Mouse (Mus musculus) embryonic facial prominence, embryonic 14.5 days (tissue): ENCODE results near the gene Pfkfb1. TPM values are rescaled to one million over a fixed set of nuclear protein-coding genes. Genes with fewer than 3 reads are reported as not detected.

ENCODE experiments used
- ATAC-seq: fragments of 200-750 bp; cut with Nextera tagmentation; 2 replicates; pipeline ENCODE4 v1.8.0; 2017; ENCODE audit warnings: low read depth, moderate number of reproducible peaks, moderate TSS enrichment
- DNase-seq: peaks from one replicate; pipeline ENCODE4 v3.0.0-alpha.2; 2015; ENCODE audit warnings: low spot score
- H3K27ac ChIP-seq: fragments of 300-500 bp; sonication (generic); replicated peaks from 2 replicates; pipeline ENCODE4 v1.5.1; 2014; ENCODE audit warnings: low read depth, mild to moderate bottlenecking, low read length, moderate library complexity
- H3K27me3 ChIP-seq: fragments of 300-500 bp; sonication (generic); replicated peaks from 2 replicates; pipeline ENCODE4 v1.6.1; 2014; ENCODE audit warnings: low read length; ENCODE audit not compliant: control insufficient read depth, insufficient read depth
- H3K36me3 ChIP-seq: fragments of 300-500 bp; sonication (generic); 2 replicates; pipeline ENCODE4 v1.6.1; 2014; ENCODE audit warnings: low read length, mixed read lengths; ENCODE audit not compliant: control insufficient read depth, insufficient read depth
- H3K4me1 ChIP-seq: fragments of 300-500 bp; sonication (generic); 2 replicates; pipeline ENCODE4 v1.6.1; 2014; ENCODE audit warnings: antibody characterized with exemption, low read length; ENCODE audit not compliant: control insufficient read depth, insufficient read depth
- H3K4me2 ChIP-seq: fragments of 300-500 bp; sonication (generic); 2 replicates; pipeline ENCODE4 v1.6.1; 2014; ENCODE audit warnings: low read depth, mild to moderate bottlenecking, low read length, moderate library complexity, mixed read lengths
- H3K4me3 ChIP-seq: fragments of 300-500 bp; sonication (generic); 2 replicates; pipeline ENCODE4 v1.5.1; 2014; ENCODE audit warnings: low read depth, mild to moderate bottlenecking, low read length
- H3K9ac ChIP-seq: fragments of 300-500 bp; sonication (generic); 2 replicates; pipeline ENCODE4 v1.6.1; 2014; ENCODE audit warnings: low read depth, mild to moderate bottlenecking, low read length, moderate library complexity, mixed read lengths
- H3K9me3 ChIP-seq: fragments of 300-500 bp; sonication (generic); 2 replicates; pipeline ENCODE4 v1.6.1; 2016; ENCODE audit warnings: low read length; ENCODE audit not compliant: control insufficient read depth
- WGBS: fragments of 180-500 bp; shearing (Covaris S2); extraction: QIAGEN DNeasy Blood & Tissue Kit; methylation state at CpG from one replicate; pipeline ENCODE4 v1.1.7; 2014; 5-methylcytosine and 5-hydroxymethylcytosine counted together
- polyA plus RNA-seq: library from polyadenylated mRNA; unstranded; fragments of >200 nt; fragmentation: Nextera tagmentation; extraction: Ambion mirVana; gene quantifications from 2 replicates; pipeline ENCODE4 v1.2.1, GENCODE M21; 2014

The Pfkfb1 gene
- polyA plus RNA-seq: 5.0 and 5.4 TPM in 2 replicates

- WGBS: 20% methylated on average over 30 of the region's 35 CpGs
- Histone ChIP-seq H3K4me2 (peak within 1 kb of the TSS; percentile 54), H3K27me3 (peaks cover 3% of the 10 kb centered on the region; the same call in 1 of the 2 replicates), H3K4me3 (peak within 1 kb of the TSS; percentile 52), H3K9me3 (no peaks in the 10 kb centered on the region), H3K36me3 (peaks cover 26% of the 10 kb centered on the region; the same call in 1 of the 2 replicates), H3K4me1 (no peaks in the 10 kb centered on the region), H3K9ac (peak within 1 kb of the TSS; percentile 70), H3K27ac (peak within 1 kb of the TSS; percentile 88)
- ATAC-seq: peak; percentile 97
- DNase-seq: peak; percentile 92
These were observed at the start of gene Pfkfb1 for GRCm38 (mm10) chrX:150588023-150588764. Gene Pfkfb1, plus strand, starts transcription at chrX:150588229.

DNA sequence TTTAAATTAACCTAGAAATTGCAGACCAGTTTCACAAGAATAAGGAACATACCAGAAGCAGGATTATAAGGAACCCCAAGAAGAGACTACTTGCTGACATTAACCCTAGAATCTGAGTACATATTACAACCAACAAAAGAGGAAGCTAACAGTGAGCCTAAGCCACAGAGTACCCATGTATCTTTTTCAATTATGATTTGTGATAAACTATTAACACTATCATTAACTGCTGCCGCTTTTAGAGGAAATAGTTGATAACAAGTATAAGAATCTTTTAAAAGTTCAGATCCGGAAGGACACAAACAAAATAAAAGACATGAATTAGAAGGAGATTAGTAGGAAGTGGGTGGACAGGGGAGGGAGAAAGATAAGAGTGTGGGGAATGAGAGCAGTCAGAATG, 47.9 kb upstream of the Pfkfb1 start:
- Histone ChIP-seq H3K27ac (no peak overlapping the region), H3K9ac (no peak overlapping the region), H3K27me3 (no peaks in the 10 kb centered on the region; the same call in 1 of the 2 replicates), H3K9me3 (0 out of 2 replicates have a peak, but pooled peaks cover 6% of the 10 kb centered on the region), H3K4me1 (no peaks in the 10 kb centered on the region), H3K36me3 (no peaks in the 10 kb centered on the region), H3K4me3 (no peak overlapping the region), H3K4me2 (no peak overlapping the region)
- whole genome bisulfite sequencing: 88% methylated on average over 2 of the region's 2 CpGs
- ATAC-seq: no peak
- no peak for DNase-seq

DNA sequence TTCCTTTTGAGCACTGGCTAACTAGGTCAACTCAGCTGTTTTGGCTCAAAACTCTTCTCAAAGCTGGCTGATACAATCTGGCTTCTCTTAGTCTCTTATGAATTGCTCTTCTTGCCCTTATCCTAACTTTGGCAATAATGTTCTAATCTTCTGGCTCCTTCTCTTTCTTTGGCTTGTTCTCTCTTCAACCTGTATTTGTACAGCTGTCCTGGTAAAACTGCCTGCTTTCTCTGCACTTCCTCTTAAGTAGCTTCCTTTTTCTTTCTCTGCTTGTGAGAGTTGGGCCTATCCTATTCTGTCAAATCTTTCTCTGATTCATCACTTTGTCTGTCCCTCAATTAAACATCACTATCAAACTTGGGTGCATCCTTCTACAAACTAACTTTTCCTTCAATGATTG, 46.3 kb upstream of the Pfkfb1 start:
- ATAC-seq: no peak
- no peaks in the 10 kb centered on the region; the same call in 1 of the 2 replicates for H3K27me3 ChIP-seq
- no peaks in the 10 kb centered on the region for H3K36me3 ChIP-seq
- H3K4me3 ChIP-seq: no peak overlapping the region
- DNase-seq: no peak
- H3K27ac ChIP-seq: no peak overlapping the region
- 0 out of 2 replicates have a peak, but pooled peaks cover 6% of the 10 kb centered on the region for H3K9me3 ChIP-seq
- no peak overlapping the region for H3K9ac ChIP-seq
- no peak overlapping the region for H3K4me2 ChIP-seq
- H3K4me1 ChIP-seq: no peaks in the 10 kb centered on the region

DNA sequence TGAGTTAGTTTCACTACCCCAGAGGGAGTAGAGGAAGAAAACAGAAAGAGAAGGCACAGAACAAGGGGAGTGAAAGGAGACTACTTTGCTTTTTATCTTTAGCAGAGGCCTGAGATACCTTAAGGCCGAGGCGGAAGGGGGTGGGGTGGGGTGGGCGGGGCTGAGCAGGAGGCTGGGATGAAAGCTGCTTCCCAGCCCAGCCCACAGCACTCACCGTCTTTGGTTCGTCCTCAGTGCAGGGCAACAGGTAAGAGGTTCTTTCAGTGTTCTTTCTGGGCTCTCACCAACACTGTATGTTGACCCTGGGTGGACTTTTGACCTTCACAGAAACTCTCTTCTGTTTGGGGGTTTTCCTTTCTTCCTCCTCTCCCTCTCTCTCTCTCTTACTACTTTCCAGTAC, 40.8 kb upstream of the Pfkfb1 start, which contains the start of gene Alas2:
Gene Alas2, plus strand, starts transcription at position 137 of the 400 bp plus-strand sequence.
- 0 out of 2 replicates have a peak, but pooled peaks cover 10% of the 10 kb centered on the region for H3K36me3 ChIP-seq
- 65% methylated on average over 4 of the region's 5 CpGs for WGBS
- H3K27ac ChIP-seq: no peak within 1 kb of the TSS
- DNase-seq: no peak
- no peaks in the 10 kb centered on the region for H3K4me1 ChIP-seq
- H3K9ac ChIP-seq: no peak within 1 kb of the TSS
- no peaks in the 10 kb centered on the region for H3K27me3 ChIP-seq
- H3K9me3 ChIP-seq: 0 out of 2 replicates have a peak, but pooled peaks cover 3% of the 10 kb centered on the region
- ATAC-seq: no peak
- no peak within 1 kb of the TSS for H3K4me3 ChIP-seq
- no peak within 1 kb of the TSS for H3K4me2 ChIP-seq

- Histone ChIP-seq H3K27me3 (peaks cover 10% of the 10 kb centered on the region; the same call in 1 of the 2 replicates), H3K27ac (no peak overlapping the region), H3K9me3 (no peaks in the 10 kb centered on the region), H3K36me3 (0 out of 2 replicates have a peak, but pooled peaks cover 13% of the 10 kb centered on the region), H3K4me2 (no peak overlapping the region), H3K4me1 (no peaks in the 10 kb centered on the region), H3K4me3 (no peak overlapping the region), H3K9ac (no peak overlapping the region)
- no peak for ATAC-seq
- no peak for DNase-seq
- 91% methylated on average over 3 of the region's 3 CpGs for WGBS
These were observed 38.4 kb upstream of the Pfkfb1 start for GRCm38 (mm10) chrX:150549639-150550038.

DNA sequence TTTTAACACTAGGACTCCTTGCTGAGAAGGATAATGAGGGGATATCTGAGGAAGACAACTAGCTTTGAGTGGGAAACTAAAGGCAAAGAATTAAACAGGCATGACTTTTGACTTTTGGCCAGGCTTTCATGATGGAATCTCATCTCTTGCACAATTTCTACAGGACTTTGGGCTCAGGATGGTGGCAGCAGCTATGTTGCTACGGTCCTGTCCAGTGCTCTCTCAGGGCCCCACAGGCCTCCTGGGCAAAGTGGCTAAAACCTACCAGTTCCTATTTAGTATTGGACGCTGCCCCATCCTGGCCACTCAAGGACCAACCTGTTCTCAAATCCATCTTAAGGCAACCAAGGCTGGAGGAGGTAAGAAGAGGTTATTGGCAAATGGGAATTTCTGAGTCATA, 36.0 kb upstream of the Pfkfb1 start:
- Histone ChIP-seq H3K27ac (no peak overlapping the region), H3K9ac (no peak overlapping the region), H3K4me3 (no peak overlapping the region), H3K36me3 (0 out of 2 replicates have a peak, but pooled peaks cover 13% of the 10 kb centered on the region), H3K27me3 (peaks cover 10% of the 10 kb centered on the region; the same call in 1 of the 2 replicates), H3K4me1 (no peaks in the 10 kb centered on the region), H3K9me3 (no peaks in the 10 kb centered on the region), H3K4me2 (no peak overlapping the region)
- DNase-seq: no peak
- no peak for ATAC-seq
- WGBS: 92% methylated on average over 2 of the region's 2 CpGs

DNA sequence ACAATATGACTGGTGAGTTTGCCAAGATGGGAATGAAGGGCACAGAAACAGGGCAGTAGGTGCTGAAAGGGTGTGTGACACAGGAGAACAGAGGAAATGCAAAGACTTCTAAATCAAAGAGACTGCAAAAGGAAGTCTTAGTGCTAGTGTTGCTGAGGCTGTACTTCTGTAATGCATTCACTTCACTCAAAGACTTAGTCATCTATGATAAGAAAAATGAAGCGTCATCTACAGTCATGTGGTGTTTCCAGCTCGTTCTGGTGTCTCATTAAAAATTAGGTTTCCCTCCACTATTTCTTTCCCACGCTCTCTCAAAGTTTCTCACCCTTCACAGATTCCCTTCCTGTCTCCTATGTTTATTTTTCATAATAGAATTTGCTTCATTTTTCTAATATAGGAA, 34.0 kb upstream of the Pfkfb1 start:
- no peak overlapping the region for H3K4me3 ChIP-seq
- DNase-seq: no peak
- H3K4me2 ChIP-seq: no peak overlapping the region
- H3K27me3 ChIP-seq: peaks cover 10% of the 10 kb centered on the region; the same call in 1 of the 2 replicates
- no peaks in the 10 kb centered on the region for H3K4me1 ChIP-seq
- no peak overlapping the region for H3K27ac ChIP-seq
- 0 out of 2 replicates have a peak, but pooled peaks cover 13% of the 10 kb centered on the region for H3K36me3 ChIP-seq
- H3K9me3 ChIP-seq: no peaks in the 10 kb centered on the region
- H3K9ac ChIP-seq: no peak overlapping the region
- WGBS: 81% methylated on average over 3 of the region's 3 CpGs
- no peak for ATAC-seq

GRCm38 (mm10) chrX:150564644-150565357, 23.2 kb upstream of the Pfkfb1 start:
- Histone ChIP-seq H3K4me1 (no peaks in the 10 kb centered on the region), H3K27me3 (peaks cover 7% of the 10 kb centered on the region; the same call in 1 of the 2 replicates), H3K4me2 (no peak overlapping the region), H3K9me3 (no peaks in the 10 kb centered on the region), H3K9ac (no peak overlapping the region), H3K27ac (no peak overlapping the region), H3K4me3 (no peak overlapping the region), H3K36me3 (no peaks in the 10 kb centered on the region)
- DNase-seq: no peak
- no peak for ATAC-seq
- WGBS: 86% methylated on average over 12 of the region's 12 CpGs
